25 mouse cellular contexts compared by ENCODE assay signal in genomic region chr4:58379186-58379585, GRCm38 (mm10).
DNase-seq lines count a peak whose midpoint lies in the region; ATAC-seq and TF ChIP-seq lines count a peak whose summit lies in the region.
"Had no signal": no experiment of that assay in that cellular context is flagged by ENCODE, and none has a peak within 500 bp of the region (broad histone marks: within the 10 kb centered on the region; RNA-seq: fewer than 3 reads in every experiment).

No protein-coding gene starts in this region.

- TF ChIP-seq CTCF in embryonic fibroblast, embryonic 13.5 days (IDR thresholded peaks at IDR 0.05; ENCODE audit: borderline replicate concordance, insufficient read depth, low read length), result no peak

- H3K9ac ChIP-seq in heart, embryonic 12.5 days, result no peak overlapping the region
- H3K9ac ChIP-seq: embryonic facial prominence, embryonic 12.5 days; forebrain, embryonic 12.5 days had no signal

- no peak for ATAC-seq in heart, embryonic 12.5 days (ENCODE audit: insufficient number of reproducible peaks, low FRiP score)
- ATAC-seq: CD4-positive, CD25-positive, alpha-beta regulatory T cell, adult 4 months; forebrain, embryonic 14.5 days; forebrain, embryonic 16.5 days had no signal

- peak; percentile 77 for DNase-seq in 3T3-L1 (ENCODE audit: low read depth, low spot score)
- peak; percentile 73 for DNase-seq in NIH3T3 (ENCODE audit: low read depth)
- DNase-seq in layer of hippocampus, adult 9-10 months (ENCODE audit: low spot score), result no peak
- DNase-seq in urinary bladder, postnatal 25 days (ENCODE audit: low spot score), result no peak
- DNase-seq in lung, postnatal 10 days, result no peak
- DNase-seq: adrenal gland, adult 8-10 months; adrenal gland, postnatal 14 days; adrenal gland, postnatal 36 days; cerebellum, adult 11-12 months; cerebellum, adult 2 months; cerebellum, adult 9-10 months; cerebellum, postnatal 10 days; cerebellum, postnatal 25 days; embryo, embryonic 11 days had no signal

- no peak overlapping the region for H3K4me2 ChIP-seq in heart, embryonic 12.5 days
- H3K4me2 ChIP-seq: embryonic facial prominence, embryonic 12.5 days; forebrain, embryonic 12.5 days had no signal

- 82% methylated on average over 4 of the region's 4 CpGs for WGBS in heart, embryonic 12.5 days

- no peaks in the 10 kb centered on the region for H3K36me3 ChIP-seq in heart, embryonic 12.5 days
- H3K36me3 ChIP-seq: embryonic facial prominence, embryonic 12.5 days; forebrain, embryonic 10.5 days; forebrain, embryonic 12.5 days; G1E had no signal

- H3K27ac ChIP-seq in embryonic fibroblast, embryonic 13.5 days (ENCODE audit: insufficient read depth, low read length), result peak overlapping the region; percentile 85; the same call in 1 of the 2 replicates
- H3K27ac ChIP-seq in heart, embryonic 12.5 days (ENCODE audit: poor library complexity, severe bottlenecking), result no peak overlapping the region
- H3K27ac ChIP-seq: embryonic facial prominence, embryonic 12.5 days; forebrain, embryonic 10.5 days; forebrain, embryonic 12.5 days had no signal

- H3K4me1 ChIP-seq in embryonic fibroblast, embryonic 13.5 days (ENCODE audit: control insufficient read depth, insufficient read depth, low read length), result peaks cover 2% of the 10 kb centered on the region; the same call in 1 of the 2 replicates
- 0 out of 2 replicates have a peak, but pooled peaks cover under 1% of the 10 kb centered on the region for H3K4me1 ChIP-seq in heart, embryonic 12.5 days (replicated peaks)
- H3K4me1 ChIP-seq: embryonic facial prominence, embryonic 12.5 days; forebrain, embryonic 12.5 days had no signal

- no peaks in the 10 kb centered on the region for H3K9me3 ChIP-seq in heart, embryonic 12.5 days (replicated peaks)
- H3K9me3 ChIP-seq: embryonic facial prominence, embryonic 12.5 days; forebrain, embryonic 10.5 days; forebrain, embryonic 12.5 days had no signal

- no peak overlapping the region for H3K4me3 ChIP-seq in embryonic fibroblast, embryonic 13.5 days (ENCODE audit: insufficient read depth, low read length)
- H3K4me3 ChIP-seq in heart, embryonic 12.5 days, result no peak overlapping the region
- H3K4me3 ChIP-seq: embryonic facial prominence, embryonic 12.5 days; erythroblast, embryonic 14.5 days; forebrain, embryonic 10.5 days; forebrain, embryonic 12.5 days had no signal

- H3K27me3 ChIP-seq in heart, embryonic 12.5 days (replicated peaks), result no peaks in the 10 kb centered on the region
- H3K27me3 ChIP-seq: CH12.LX; embryonic facial prominence, embryonic 12.5 days; forebrain, embryonic 12.5 days had no signal

- no peak for TF ChIP-seq POLR2A in embryonic fibroblast, embryonic 13.5 days (IDR thresholded peaks at IDR 0.05; ENCODE audit: low read depth, low read length)

Comparison
In these comparisons a context has a peak if more than half of its experiments do, and no peak if none do; other contexts are left out.
1. DNase-seq: peak in 3T3-L1 (single experiment) and NIH3T3 (single experiment); none in layer of hippocampus, adult 9-10 months (single experiment), urinary bladder, postnatal 25 days (single experiment) and lung, postnatal 10 days (single experiment).